Mouse (Mus musculus): ENCODE results near the gene Slc1a4. TPM values are rescaled to one million over a fixed set of nuclear protein-coding genes. Genes with fewer than 3 reads are reported as not detected.

Slc1a4 gene
- polyA plus RNA-seq, 1 experiment from 2014 or later = 17.2 TPM

GRCm38 (mm10) chr11:20253088-20253487, 79.4 kb downstream of the Slc1a4 start:
- Histone ChIP-seq H3K4me1 (replicated peaks; ENCODE audit: control insufficient read depth, insufficient read depth, low read length) (peaks cover 3% of the 10 kb centered on the region), H3K4me2 (ENCODE audit: low read length) (no peak overlapping the region), H3K9ac (ENCODE audit: low read length) (no peak overlapping the region), H3K9me3 (ENCODE audit: control insufficient read depth, low read length) (no peaks in the 10 kb centered on the region), H3K27me3 (replicated peaks; ENCODE audit: control insufficient read depth, insufficient read depth, low read length) (no peaks in the 10 kb centered on the region), H3K36me3 (ENCODE audit: control insufficient read depth, insufficient read depth, low read length) (no peaks in the 10 kb centered on the region), H3K27ac (ENCODE audit: low read depth) (no peak overlapping the region), H3K4me3 (ENCODE audit: low read depth, low read length) (no peak overlapping the region)
- DNase-seq (ENCODE audit: low spot score) (no peak), ATAC-seq (replicated peaks; ENCODE audit: low FRiP score, low TSS enrichment, low read depth) (no peak)
- 85% methylated on average over 2 of the region's 2 CpGs for WGBS

Other genes with a start within 250 kb of the Slc1a4 start
- 66.5 and 68.4 TPM in 2 replicates for gene Actr2, start 219.8 kb downstream of the Slc1a4 start, polyA plus RNA-seq (2014; fragmentation: Nextera tagmentation; extraction: Ambion mirVana)
- gene Rab1a, start 131.3 kb downstream of the Slc1a4 start, polyA plus RNA-seq (2014; fragmentation: Nextera tagmentation; extraction: Ambion mirVana) = 216 and 226 TPM in 2 replicates
- 34.1 and 38.0 TPM in 2 replicates for gene Cep68, start 83.3 kb downstream of the Slc1a4 start, polyA plus RNA-seq (2014; fragmentation: Nextera tagmentation; extraction: Ambion mirVana)
- 26.2 and 27.1 TPM in 2 replicates for gene Sertad2, start 210.5 kb upstream of the Slc1a4 start, polyA plus RNA-seq (2014; fragmentation: Nextera tagmentation; extraction: Ambion mirVana)

Measured in intestine, embryonic 14.5 days (tissue).